Mouse (Mus musculus): Measurements from ENCODE around the gene Itga9. TPM values are rescaled to one million over a fixed set of nuclear protein-coding genes. Genes with fewer than 3 reads are reported as not detected.

Itga9 gene
- polyA plus RNA-seq (2014; fragmentation: Illumina TruSeq; extraction: RNeasy Lipid Tissue Mini Kit (QIAGEN cat#74804); ENCODE audit: insufficient read depth, low read depth, low replicate concordance), result 13.5 TPM

DNA sequence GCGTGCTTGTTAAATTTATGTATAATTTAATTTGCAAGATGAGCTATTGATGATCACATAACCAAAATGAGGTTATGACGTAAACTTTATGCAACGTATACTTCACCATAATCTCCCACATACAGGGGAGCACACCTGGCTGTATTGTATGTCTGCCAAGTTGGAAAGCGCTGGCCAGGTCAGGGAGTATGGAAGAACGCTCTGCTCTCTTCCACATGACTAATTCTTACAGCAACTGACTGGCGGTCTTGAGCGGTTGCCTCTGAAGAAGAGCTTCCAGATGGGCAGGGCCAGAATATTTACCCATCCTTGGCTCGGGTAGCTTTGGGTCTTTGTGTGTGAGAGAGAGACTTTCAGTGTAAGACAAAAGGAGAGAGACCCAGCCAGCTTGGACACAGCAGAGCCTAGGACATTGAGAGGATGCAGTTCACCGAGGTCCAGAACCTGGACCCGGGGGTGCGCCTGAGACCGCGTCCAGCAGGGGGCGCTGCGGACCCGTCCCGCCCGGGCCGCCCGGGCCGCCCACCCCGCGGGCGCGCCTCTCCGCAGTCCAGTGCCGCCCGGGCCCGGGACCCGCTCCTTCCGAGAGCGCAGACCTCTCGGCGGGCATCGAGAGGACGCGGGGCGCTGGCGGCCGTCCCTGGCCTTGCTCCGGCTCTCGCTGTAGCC lies at the start of gene Itga9:
TSS of gene Itga9 (plus strand) at position 543 of the 669 bp plus-strand sequence.

GRCm38 (mm10) chr9:118926111-118926650 lies 319.7 kb downstream of the Itga9 start, which contains the start of gene Ctdspl:
Gene Ctdspl, plus strand, starts transcription at chr9:118926453.

Other genes with a start within 250 kb of the Itga9 start
- 1.4 TPM for gene Eomes, start 128.5 kb upstream of the Itga9 start, polyA plus RNA-seq (2014; fragmentation: Illumina TruSeq; extraction: RNeasy Lipid Tissue Mini Kit (QIAGEN cat#74804); ENCODE audit: insufficient read depth, low read depth, low replicate concordance)
- 25.3 TPM for gene Golga4, start 100.4 kb upstream of the Itga9 start, polyA plus RNA-seq (2014; fragmentation: Illumina TruSeq; extraction: RNeasy Lipid Tissue Mini Kit (QIAGEN cat#74804); ENCODE audit: insufficient read depth, low read depth, low replicate concordance)

Measured in lung, adult 10 weeks (tissue).